Comparison of ENCODE assay signal across 8 mouse cellular contexts in genomic region chr2:33887328-33888099, GRCm38 (mm10). TPM values are rescaled to one million over a fixed set of nuclear protein-coding genes. Genes with fewer than 3 reads are reported as not detected.
DNase-seq lines count a peak whose midpoint lies in the region; ATAC-seq and TF ChIP-seq lines count a peak whose summit lies in the region.

Mvb12b (minus strand) TSS chr2:33887946.

- H3K9ac ChIP-seq in heart, embryonic 16.5 days (ENCODE audit: low read length) = peak within 1 kb of the TSS; percentile 97
- peak within 1 kb of the TSS; percentile 80 for H3K9ac ChIP-seq in liver, embryonic 16.5 days (ENCODE audit: low read depth, low read length)
- H3K9ac ChIP-seq in neural tube, embryonic 14.5 days (replicated peaks; ENCODE audit: low read depth, low read length) = peak within 1 kb of the TSS; percentile 100

- H3K4me1 ChIP-seq in E14TG2a.4 (replicated peaks; ENCODE audit: low read depth, low read length) = peaks cover 29% of the 10 kb centered on the region
- H3K4me1 ChIP-seq in heart, embryonic 16.5 days (ENCODE audit: control insufficient read depth, insufficient read depth, low read length) = peaks cover 11% of the 10 kb centered on the region
- peaks cover 23% of the 10 kb centered on the region for H3K4me1 ChIP-seq in liver, embryonic 16.5 days (ENCODE audit: control insufficient read depth, low read depth, low read length)
- peaks cover 28% of the 10 kb centered on the region for H3K4me1 ChIP-seq in neural tube, embryonic 14.5 days (ENCODE audit: control insufficient read depth, insufficient read depth, low read length)
- peaks cover 27% of the 10 kb centered on the region for H3K4me1 ChIP-seq in thymus, adult 2 months (replicated peaks; ENCODE audit: control insufficient read depth, insufficient read depth, low read length)

- DNase-seq in brain, embryonic 14.5 days (ENCODE audit: low read depth) = peak; percentile 74
- peak; percentile 80 for DNase-seq in kidney, postnatal 14 days
- DNase-seq in thymus, adult 2 months = peak; percentile 63

- peak within 1 kb of the TSS; percentile 79 for H3K4me3 ChIP-seq in E14TG2a.4 (replicated peaks; ENCODE audit: low read length)
- H3K4me3 ChIP-seq in heart, embryonic 16.5 days (ENCODE audit: low read length) = peak within 1 kb of the TSS; percentile 87
- peak within 1 kb of the TSS; percentile 70 for H3K4me3 ChIP-seq in liver, embryonic 16.5 days (ENCODE audit: low read depth, low read length)
- H3K4me3 ChIP-seq in neural tube, embryonic 14.5 days (ENCODE audit: low read depth, low read length) = peak within 1 kb of the TSS; percentile 77
- H3K4me3 ChIP-seq in thymus, adult 2 months (ENCODE audit: control insufficient read depth, insufficient read depth, low read length) = peak within 1 kb of the TSS; percentile 64

- no peaks in the 10 kb centered on the region for H3K36me3 ChIP-seq in E14TG2a.4 (ENCODE audit: insufficient read depth, low read length)
- H3K36me3 ChIP-seq in heart, embryonic 16.5 days (ENCODE audit: control insufficient read depth, insufficient read depth) = no peaks in the 10 kb centered on the region
- no peaks in the 10 kb centered on the region for H3K36me3 ChIP-seq in liver, embryonic 16.5 days (ENCODE audit: control insufficient read depth, insufficient read depth)
- no peaks in the 10 kb centered on the region for H3K36me3 ChIP-seq in neural tube, embryonic 14.5 days (ENCODE audit: control insufficient read depth, insufficient read depth, low read length)
- no peaks in the 10 kb centered on the region for H3K36me3 ChIP-seq in thymus, adult 2 months (ENCODE audit: control insufficient read depth, insufficient read depth, low read length)

- peak within 1 kb of the TSS; percentile 72 for H3K4me2 ChIP-seq in heart, embryonic 16.5 days (ENCODE audit: low read depth, low read length)
- peak within 1 kb of the TSS; percentile 80 for H3K4me2 ChIP-seq in liver, embryonic 16.5 days (ENCODE audit: low read depth, low read length)
- H3K4me2 ChIP-seq in neural tube, embryonic 14.5 days (ENCODE audit: low read depth, low read length) = peak within 1 kb of the TSS; percentile 98

- H3K27ac ChIP-seq in heart, embryonic 16.5 days (ENCODE audit: low read length) = peak within 1 kb of the TSS; percentile 77
- H3K27ac ChIP-seq in liver, embryonic 16.5 days (ENCODE audit: low read length) = peak within 1 kb of the TSS; percentile 81
- peak within 1 kb of the TSS; percentile 99 for H3K27ac ChIP-seq in neural tube, embryonic 14.5 days (ENCODE audit: low read depth, low read length)
- H3K27ac ChIP-seq in thymus, adult 2 months (ENCODE audit: control insufficient read depth, insufficient read depth, low read length) = peak within 1 kb of the TSS; percentile 14

- H3K27me3 ChIP-seq in E14TG2a.4 (ENCODE audit: insufficient read depth, low read length) = peaks cover 48% of the 10 kb centered on the region
- no peaks in the 10 kb centered on the region for H3K27me3 ChIP-seq in heart, embryonic 16.5 days (ENCODE audit: control insufficient read depth, insufficient read depth, low read length)
- no peaks in the 10 kb centered on the region for H3K27me3 ChIP-seq in liver, embryonic 16.5 days (ENCODE audit: control insufficient read depth, insufficient read depth, low read depth, low read length)
- no peaks in the 10 kb centered on the region for H3K27me3 ChIP-seq in neural tube, embryonic 14.5 days (ENCODE audit: control insufficient read depth, insufficient read depth, low read length)
- no peaks in the 10 kb centered on the region for H3K27me3 ChIP-seq in thymus, adult 2 months (ENCODE audit: control insufficient read depth, insufficient read depth, low read length)

- peaks cover 7% of the 10 kb centered on the region for H3K9me3 ChIP-seq in E14TG2a.4 (ENCODE audit: low read length)
- no peaks in the 10 kb centered on the region for H3K9me3 ChIP-seq in heart, embryonic 16.5 days (replicated peaks; ENCODE audit: control insufficient read depth, low read length)
- H3K9me3 ChIP-seq in liver, embryonic 16.5 days (replicated peaks; ENCODE audit: control insufficient read depth, low read length) = no peaks in the 10 kb centered on the region
- H3K9me3 ChIP-seq in neural tube, embryonic 14.5 days (ENCODE audit: control insufficient read depth, low read length) = no peaks in the 10 kb centered on the region

- ATAC-seq in erythroid progenitor cell, adult 5-6 weeks (replicated peaks; ENCODE audit: low FRiP score, poor library complexity, severe bottlenecking) = peak; percentile 62
- ATAC-seq in heart, embryonic 16.5 days (replicated peaks; ENCODE audit: extremely low read depth, insufficient read depth, low FRiP score) = peak; percentile 71
- peak; percentile 78 for ATAC-seq in liver, embryonic 16.5 days (ENCODE audit: low read depth)
- peak; percentile 73 for ATAC-seq in neural tube, embryonic 14.5 days (ENCODE audit: low read depth)

- TF ChIP-seq POLR2A in brain, embryonic 14.5 days (IDR thresholded peaks at IDR 0.05; ENCODE audit: borderline replicate concordance, extremely low read depth, insufficient read depth, insufficient read length, poor library complexity, severe bottlenecking) = peak; percentile 15; the same call in 1 of the 2 replicates
- peak; percentile 49; the same call in 1 of the 2 replicates for TF ChIP-seq POLR2A in thymus, adult 2 months (IDR thresholded peaks at IDR 0.05; ENCODE audit: control insufficient read depth, extremely low read depth, insufficient read depth, low read length, poor library complexity)

- 1% methylated on average over 58 of the region's 67 CpGs for WGBS in heart, embryonic 16.5 days
- under 1% methylated on average over 29 of the region's 67 CpGs for WGBS in liver, embryonic 16.5 days (ENCODE audit: insufficient replicate concordance)
- WGBS in neural tube, embryonic 14.5 days = under 1% methylated on average over 54 of the region's 67 CpGs
- 8% methylated on average over 64 of the region's 67 CpGs for WGBS in thymus, adult 2 months

- no peak for TF ChIP-seq CTCF in E14TG2a.4 (conservative IDR thresholded peaks at IDR 0.05; ENCODE audit: low read length)
- no peak for TF ChIP-seq CTCF in brain, embryonic 14.5 days (IDR thresholded peaks at IDR 0.05; ENCODE audit: borderline replicate concordance, extremely low read depth, insufficient read depth, insufficient read length)
- TF ChIP-seq CTCF in thymus, adult 2 months (IDR thresholded peaks at IDR 0.05; ENCODE audit: borderline replicate concordance, control insufficient read depth, extremely low read depth, insufficient read depth, low read length, poor library complexity) = no peak

RNA-seq across cellular contexts. Expression of gene Mvb12b, which starts in this region (rescaled TPM):
- 98.9 and 133 TPM in 2 replicates for polyA plus RNA-seq in brain, embryonic 14.5 days (2012; rRNA removed)
- 53.0 and 81.7 TPM in 2 replicates for total RNA-seq in erythroid progenitor cell, adult 5-6 weeks (2015; ENCODE audit: low replicate concordance)
- total RNA-seq in erythroid progenitor cell, adult 5-6 weeks (2017; ENCODE audit: low replicate concordance) = 37.1 and 56.7 TPM in 2 replicates
- 10.1 and 10.9 TPM in 2 replicates for polyA plus RNA-seq in heart, embryonic 16.5 days (2015; fragmentation: Nextera tagmentation; extraction: Ambion mirVana)
- polyA plus RNA-seq in liver, embryonic 16.5 days (2015; fragmentation: Nextera tagmentation; extraction: Ambion mirVana) = 8.7 and 11.0 TPM in 2 replicates
- 54.0 and 56.8 TPM in 2 replicates for polyA plus RNA-seq in neural tube, embryonic 14.5 days (2014; fragmentation: Nextera tagmentation; extraction: Ambion mirVana)
- 79.3 and 94.9 TPM in 2 replicates for polyA plus RNA-seq in thymus, adult 2 months (2012; rRNA removed)

Comparison
In these comparisons a context has a peak if more than half of its experiments do, and no peak if none do; other contexts are left out.
1. Peak in every context shown above with its lines: DNase-seq, ATAC-seq, H3K4me3 ChIP-seq and H3K27ac ChIP-seq.
2. H3K27ac ChIP-seq: peak in every context shown above with its lines; median percentile 99 in neural tube, embryonic 14.5 days; 81 in liver, embryonic 16.5 days; 77 in heart, embryonic 16.5 days; 14 in thymus, adult 2 months.